Mouse (Mus musculus) brown adipose tissue, adult 24 weeks (tissue): ENCODE measurements at regions not wholly inside any gene's neighbourhood (a gene's known extent, or its start where the extent isn't known, plus 50 kb on each side); places are given as distances from the start of the nearest gene placed in this dataset.

Experiments used
- H3K27ac ChIP-seq: fragments of 200-500 bp; replicated peaks from 2 replicates; pipeline ENCODE4 v1.5.1; 2012; ENCODE audit warnings: low read depth, mild to moderate bottlenecking, low read length
- H3K4me1 ChIP-seq: fragments of 200-500 bp; 2 replicates; pipeline ENCODE4 v1.6.1; 2012; ENCODE audit warnings: low read length, mixed read lengths; ENCODE audit not compliant: control insufficient read depth, insufficient read depth, insufficient read length
- H3K4me3 ChIP-seq: fragments of 200-500 bp; 2 replicates; pipeline ENCODE4 v1.5.1; 2012; ENCODE audit warnings: low read depth, mild to moderate bottlenecking, low read length, moderate library complexity; ENCODE audit not compliant: insufficient read depth

DNA sequence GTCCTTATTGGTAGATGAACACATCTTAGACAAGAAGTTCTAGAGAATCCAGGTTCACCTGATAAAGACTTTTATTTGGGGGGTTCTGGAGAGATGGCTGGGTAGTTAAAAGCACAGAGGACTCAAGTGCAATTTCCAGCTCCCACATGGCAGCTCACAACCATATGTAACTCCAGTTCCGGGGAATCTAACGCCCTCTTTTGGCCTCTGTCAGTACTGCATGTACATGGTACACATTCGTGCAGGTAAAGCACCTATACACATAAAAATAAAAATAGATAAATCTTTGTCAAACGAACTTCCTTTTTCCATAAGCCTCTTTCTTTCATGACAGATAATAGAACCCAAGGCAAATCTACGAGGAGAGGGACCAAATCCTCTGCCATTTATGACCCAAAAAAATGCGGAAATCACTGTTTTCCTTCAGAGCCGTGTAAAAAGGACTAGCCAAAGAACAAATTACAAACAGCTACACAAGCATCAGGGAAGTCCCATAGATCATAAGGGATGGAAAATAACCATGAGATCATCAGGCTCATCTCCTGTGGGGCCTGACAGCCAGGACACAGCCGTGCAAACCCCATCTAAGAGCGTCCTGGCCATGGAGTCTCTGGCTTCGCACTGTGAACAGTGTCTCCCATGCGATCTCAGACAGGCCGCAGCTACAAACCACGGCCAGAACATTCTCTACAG lies 107.4 kb downstream of the Zfp36l1 start:
- Histone ChIP-seq H3K27ac (peak overlapping the region; percentile 14), H3K4me1 (peaks cover 27% of the 10 kb centered on the region), H3K4me3 (no peak overlapping the region)

DNA sequence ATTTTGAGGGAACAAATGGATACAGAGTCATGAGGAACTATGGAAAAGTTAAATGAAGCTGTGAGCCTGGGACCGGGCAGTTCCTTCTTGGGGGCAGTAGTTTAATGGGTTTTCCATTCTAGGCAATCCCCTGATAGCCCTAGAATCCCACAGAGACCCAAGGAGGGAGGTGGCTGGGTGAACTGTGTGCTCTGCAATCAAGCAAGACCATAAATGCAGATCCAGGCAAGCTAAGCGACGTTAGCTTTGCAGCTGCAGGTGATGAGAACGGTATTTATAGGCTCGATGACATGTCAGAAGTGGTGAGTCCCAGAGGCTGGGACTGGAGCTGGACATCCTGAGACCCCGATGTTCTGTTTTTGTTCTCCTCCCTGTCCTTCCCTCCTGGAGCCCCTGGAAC lies 108.2 kb downstream of the Zfp36l1 start:
- Histone ChIP-seq H3K27ac (no peak overlapping the region; the same call in 1 of the 2 replicates), H3K4me1 (peaks cover 27% of the 10 kb centered on the region), H3K4me3 (no peak overlapping the region)

- Histone ChIP-seq H3K27ac (no peak overlapping the region), H3K4me1 (peaks cover 34% of the 10 kb centered on the region), H3K4me3 (no peak overlapping the region)
Measured at GRCm38 (mm10) chr12:80003486-80003885, 109.3 kb downstream of the Zfp36l1 start.

DNA sequence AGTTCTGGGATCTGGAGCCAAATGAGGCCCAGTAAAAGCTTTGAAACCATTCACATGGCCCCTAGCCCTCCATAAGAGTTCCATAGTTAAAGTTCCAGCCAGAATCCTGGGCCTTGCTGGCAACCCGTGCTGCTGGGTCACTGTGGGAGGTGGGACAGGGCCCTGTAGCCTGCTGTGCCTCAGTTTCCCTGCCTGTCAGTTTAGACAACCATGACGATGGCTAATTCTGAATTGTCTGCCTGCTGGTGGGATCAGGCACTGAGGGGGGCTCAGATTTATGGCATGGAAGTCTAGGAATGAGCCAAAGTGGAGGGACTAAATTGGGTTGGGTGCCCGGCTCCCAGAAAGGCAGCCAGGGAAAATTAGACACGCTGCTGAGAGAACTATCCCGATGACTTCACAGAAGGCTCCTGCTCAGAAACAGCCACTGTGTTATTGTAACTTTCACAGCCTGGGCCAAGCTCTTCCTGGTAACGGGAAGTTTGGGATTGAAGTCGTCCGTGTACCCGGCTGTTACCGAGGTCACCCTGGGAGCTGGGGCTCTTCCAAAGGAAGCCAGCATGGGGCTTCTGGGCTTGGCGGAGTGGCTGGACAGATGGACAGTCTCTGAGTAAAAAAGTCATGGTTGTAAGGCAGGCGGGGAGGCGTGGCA lies 110.2 kb downstream of the Zfp36l1 start:
- no peak overlapping the region for H3K27ac ChIP-seq
- H3K4me1 ChIP-seq = peaks cover 39% of the 10 kb centered on the region
- H3K4me3 ChIP-seq = no peak overlapping the region

DNA sequence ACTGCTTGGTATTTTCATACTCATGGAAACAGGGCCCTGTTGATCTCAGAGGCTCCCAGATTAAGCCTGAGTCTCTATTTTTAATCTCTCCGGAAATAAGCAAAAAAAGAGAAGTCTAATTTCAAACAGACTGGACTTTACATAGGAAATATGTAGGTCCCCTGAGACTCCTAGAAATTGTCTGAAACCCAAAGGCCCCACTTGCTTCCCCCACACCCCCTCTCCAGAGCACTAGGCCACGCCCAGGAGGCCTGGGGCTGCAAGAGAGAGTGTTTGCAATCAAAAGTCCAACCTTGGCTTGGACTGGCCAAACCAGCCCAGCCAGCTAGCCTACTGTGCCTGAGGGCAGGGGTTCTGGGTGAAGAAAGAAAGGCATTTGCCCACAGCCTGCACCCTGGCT lies 111.0 kb downstream of the Zfp36l1 start:
- Histone ChIP-seq H3K4me1 (peaks cover 40% of the 10 kb centered on the region), H3K4me3 (no peak overlapping the region), H3K27ac (peak overlapping the region; percentile 67)

DNA sequence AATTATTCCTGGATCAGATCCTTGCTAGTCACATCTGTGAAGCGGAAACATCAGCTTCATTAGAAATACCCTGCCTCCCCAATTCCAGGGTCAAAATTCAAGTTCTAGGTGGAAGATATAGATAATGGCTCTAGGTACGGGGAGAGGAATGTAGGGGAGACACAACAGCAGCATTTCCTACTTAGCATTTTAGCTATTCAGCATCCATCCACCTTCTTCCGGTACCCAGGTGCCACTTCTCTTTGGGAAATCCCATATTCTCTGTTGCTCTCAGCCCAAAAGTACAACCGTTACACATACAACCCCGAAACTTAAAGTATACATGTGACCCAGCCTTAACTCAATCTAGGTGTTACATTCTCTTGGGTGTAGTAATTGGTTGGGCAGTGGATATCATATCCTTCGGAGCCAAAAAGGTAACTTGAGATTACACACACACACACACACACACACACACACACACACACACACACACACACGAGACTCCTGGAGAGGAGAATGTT lies 112.9 kb downstream of the Zfp36l1 start:
- no peak overlapping the region for H3K4me3 ChIP-seq
- H3K27ac ChIP-seq = no peak overlapping the region
- H3K4me1 ChIP-seq = peaks cover 40% of the 10 kb centered on the region

- Histone ChIP-seq H3K4me3 (no peak overlapping the region), H3K4me1 (peaks cover 41% of the 10 kb centered on the region), H3K27ac (peak overlapping the region; percentile 85)
Measured at GRCm38 (mm10) chr12:79998788-79999187, 114.0 kb downstream of the Zfp36l1 start.

GRCm38 (mm10) chr12:79998339-79998738 lies 114.5 kb downstream of the Zfp36l1 start:
- Histone ChIP-seq H3K27ac (no peak overlapping the region; the same call in 1 of the 2 replicates), H3K4me3 (no peak overlapping the region), H3K4me1 (peaks cover 40% of the 10 kb centered on the region)

DNA sequence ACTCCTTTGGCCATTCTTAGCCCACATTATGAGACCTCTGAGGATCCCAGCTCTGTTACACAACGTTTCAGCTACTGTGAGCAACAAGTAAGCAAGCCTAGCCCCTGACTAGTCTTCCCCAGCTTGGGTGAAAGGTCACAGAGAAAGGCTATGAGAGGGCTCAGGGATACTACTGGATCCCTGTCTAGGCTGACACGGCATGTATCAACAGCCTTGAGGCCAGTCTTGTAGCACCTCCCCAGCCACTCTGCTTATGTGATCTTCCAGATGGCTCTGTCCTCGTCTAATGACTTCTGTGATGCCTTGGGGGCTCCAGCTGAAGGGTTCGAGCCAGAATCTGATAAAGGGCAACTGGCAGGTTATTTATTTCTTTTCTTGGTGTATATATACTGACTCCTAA lies 115.6 kb downstream of the Zfp36l1 start:
- H3K27ac ChIP-seq = no peak overlapping the region
- H3K4me1 ChIP-seq = peaks cover 31% of the 10 kb centered on the region
- H3K4me3 ChIP-seq = no peak overlapping the region

GRCm38 (mm10) chr12:79995521-79996094 lies 117.2 kb downstream of the Zfp36l1 start:
- no peak overlapping the region for H3K27ac ChIP-seq
- no peak overlapping the region for H3K4me3 ChIP-seq
- peaks cover 27% of the 10 kb centered on the region for H3K4me1 ChIP-seq

- Histone ChIP-seq H3K4me3 (no peak overlapping the region), H3K4me1 (peaks cover 25% of the 10 kb centered on the region), H3K27ac (no peak overlapping the region)
Measured at GRCm38 (mm10) chr12:79993821-79994571, 118.8 kb downstream of the Zfp36l1 start.

DNA sequence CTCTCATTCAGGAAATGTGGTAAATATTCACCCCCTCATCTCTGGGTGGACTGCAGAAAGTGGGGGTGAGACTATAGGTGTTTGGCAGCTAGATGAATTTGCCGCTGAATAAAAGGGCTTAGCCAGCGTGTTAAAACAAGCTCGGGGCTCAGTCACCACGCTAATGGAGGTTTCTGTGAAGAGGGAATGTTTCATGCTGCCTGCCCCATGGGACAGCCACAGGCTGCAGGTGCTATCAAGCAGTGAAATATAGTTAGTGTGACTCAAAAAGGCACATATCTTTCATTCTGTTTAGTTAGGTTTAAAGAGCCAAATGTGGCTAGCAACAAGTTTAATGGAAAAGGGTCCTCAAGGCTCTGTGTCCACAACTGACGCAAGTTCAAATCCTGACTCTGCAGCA lies 121.5 kb downstream of the Zfp36l1 start:
- H3K27ac ChIP-seq = no peak overlapping the region
- H3K4me1 ChIP-seq = peaks cover 29% of the 10 kb centered on the region
- no peak overlapping the region for H3K4me3 ChIP-seq

DNA sequence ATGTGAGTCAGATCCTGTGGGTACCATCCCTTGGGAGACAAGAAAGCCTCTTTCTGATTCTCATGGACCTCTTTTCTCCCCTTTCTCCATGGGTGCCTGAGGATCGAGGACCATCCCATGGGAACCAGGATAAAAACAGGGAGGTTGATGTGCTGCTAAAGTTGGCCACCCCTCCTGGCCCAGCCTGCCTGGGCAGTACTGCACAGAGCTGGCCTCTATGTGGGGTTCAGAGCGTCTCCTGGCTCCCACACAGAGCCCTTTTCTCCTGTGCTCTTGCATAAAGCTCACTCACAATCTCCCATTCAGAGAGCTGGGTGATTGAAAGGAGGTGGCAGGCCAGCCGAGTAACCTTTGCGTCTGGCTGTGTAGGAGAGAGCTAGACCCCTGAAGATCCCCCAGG lies 122.1 kb downstream of the Zfp36l1 start:
- peaks cover 29% of the 10 kb centered on the region for H3K4me1 ChIP-seq
- H3K4me3 ChIP-seq = no peak overlapping the region
- no peak overlapping the region for H3K27ac ChIP-seq

- Histone ChIP-seq H3K27ac (no peak overlapping the region), H3K4me3 (no peak overlapping the region), H3K4me1 (peaks cover 29% of the 10 kb centered on the region)
Measured at GRCm38 (mm10) chr12:79989582-79990110, 123.2 kb downstream of the Zfp36l1 start.
